Mouse (Mus musculus): Measurements from ENCODE around the gene Plin5.
A peak's percentile ranks its signal among the peaks of the same experiment; 100 is the strongest.

The Plin5 gene

GRCm38 (mm10) chr17:56117251-56117710 is at the start of gene Plin5:
Gene Plin5, minus strand, starts transcription at chr17:56117596.
- DNase-seq: no peak

- no peak for DNase-seq
These were observed 48.3 kb upstream of the Plin5 start for GRCm38 (mm10) chr17:56165671-56166070.

GRCm38 (mm10) chr17:56164510-56164909 is 47.1 kb upstream of the Plin5 start:
- DNase-seq: no peak

- DNase-seq: no peak
These were observed 46.2 kb upstream of the Plin5 start for GRCm38 (mm10) chr17:56163523-56164102.

- DNase-seq: peak; percentile 88
These were observed 44.9 kb upstream of the Plin5 start, which contains the start of gene Tnfaip8l1 for GRCm38 (mm10) chr17:56162231-56162774. Gene Tnfaip8l1, plus strand, starts transcription at chr17:56162477.

GRCm38 (mm10) chr17:56159729-56160128 is 42.3 kb upstream of the Plin5 start:
- DNase-seq: peak; percentile 56

GRCm38 (mm10) chr17:56153643-56154042 is 36.2 kb upstream of the Plin5 start:
- no peak for DNase-seq

- no peak for DNase-seq
These were observed 32.5 kb upstream of the Plin5 start for GRCm38 (mm10) chr17:56149897-56150296.

- DNase-seq: no peak
These were observed 31.6 kb upstream of the Plin5 start for GRCm38 (mm10) chr17:56148790-56149618.

- no peak for DNase-seq
These were observed 30.9 kb upstream of the Plin5 start for GRCm38 (mm10) chr17:56148280-56148679.

GRCm38 (mm10) chr17:56147420-56147819 is 30.0 kb upstream of the Plin5 start:
- DNase-seq: no peak

- no peak for DNase-seq
These were observed 28.7 kb upstream of the Plin5 start for GRCm38 (mm10) chr17:56146131-56146530.

GRCm38 (mm10) chr17:56144546-56144945 is 27.1 kb upstream of the Plin5 start:
- DNase-seq: no peak

GRCm38 (mm10) chr17:56141702-56142605 is 24.6 kb upstream of the Plin5 start:
- DNase-seq: peak; percentile 67

- peak; percentile 81 for DNase-seq
These were observed 22.6 kb upstream of the Plin5 start, which contains the start of gene Sema6b for GRCm38 (mm10) chr17:56139858-56140595. Gene Sema6b, minus strand, starts transcription at chr17:56140343.

- DNase-seq: no peak
These were observed 22.0 kb upstream of the Plin5 start for GRCm38 (mm10) chr17:56139355-56139754.

GRCm38 (mm10) chr17:56137839-56138613 is 20.6 kb upstream of the Plin5 start:
- no peak for DNase-seq

- no peak for DNase-seq
These were observed 19.2 kb upstream of the Plin5 start for GRCm38 (mm10) chr17:56136558-56136957.

- peak; percentile 60 for DNase-seq
These were observed 17.1 kb upstream of the Plin5 start for GRCm38 (mm10) chr17:56134463-56134971.

- no peak for DNase-seq
These were observed 16.3 kb upstream of the Plin5 start for GRCm38 (mm10) chr17:56133457-56134363.
